Mouse (Mus musculus) hindbrain, embryonic 10.5 days (tissue): ENCODE measurements around the gene Erp27. TPM values are rescaled to one million over a fixed set of nuclear protein-coding genes. Genes with fewer than 3 reads are reported as not detected.
"Not testable (repeated sequence)": the region's sequence is repeated elsewhere in the genome, so short reads cannot be mapped to it uniquely, and the experiment has no call there.

Experiments used
- DNase-seq: peaks from one replicate; pipeline ENCODE4 v3.0.0-alpha.2; 2017; ENCODE audit warnings: low spot score
- H3K27ac ChIP-seq: fragments of 300-500 bp; sonication (generic); 2 replicates; pipeline ENCODE4 v1.5.1; 2016; ENCODE audit warnings: mild to moderate bottlenecking, moderate library complexity
- H3K27me3 ChIP-seq: fragments of 300-500 bp; sonication (generic); 2 replicates; pipeline ENCODE4 v1.6.1; 2016; ENCODE audit warnings: mild to moderate bottlenecking; ENCODE audit not compliant: poor library complexity, insufficient read depth, severe bottlenecking
- H3K36me3 ChIP-seq: fragments of 300-500 bp; sonication (generic); 2 replicates; pipeline ENCODE4 v1.6.1; 2016; ENCODE audit warnings: mild to moderate bottlenecking, moderate library complexity
- H3K4me1 ChIP-seq: fragments of 300-500 bp; sonication (generic); replicated peaks from 2 replicates; pipeline ENCODE4 v1.6.1; 2016; ENCODE audit warnings: mild to moderate bottlenecking
- H3K4me3 ChIP-seq: fragments of 300-500 bp; sonication (generic); 2 replicates; pipeline ENCODE4 v1.5.1; 2016; ENCODE audit warnings: mild to moderate bottlenecking, moderate library complexity
- H3K9me3 ChIP-seq: fragments of 300-500 bp; sonication (generic); 2 replicates; pipeline ENCODE4 v1.6.1; 2016; ENCODE audit warnings: mild to moderate bottlenecking, moderate library complexity
- WGBS: fragments of 180-500 bp; shearing (Covaris S2); methylation state at CpG from one replicate; pipeline ENCODE4 v1.1.7; 2016; 5-methylcytosine and 5-hydroxymethylcytosine counted together
- polyA plus RNA-seq: library from polyadenylated mRNA; unstranded; fragments of >200 nt; fragmentation: Nextera tagmentation; extraction: Ambion mirVana; gene quantifications from 2 replicates; pipeline ENCODE4 v1.2.1, GENCODE M21; 2016

The Erp27 gene
- polyA plus RNA-seq: 0.24 TPM in 1 of 2 replicates, not detected in the other

- Histone ChIP-seq H3K4me3 (no peak within 1 kb of the TSS), H3K27me3 (no peaks in the 10 kb centered on the region), H3K36me3 (no peaks in the 10 kb centered on the region), H3K27ac (no peak within 1 kb of the TSS), H3K4me1 (peaks cover 3% of the 10 kb centered on the region; the same call in 1 of the 2 replicates), H3K9me3 (no peaks in the 10 kb centered on the region)
- 84% methylated on average over 5 of the region's 5 CpGs for WGBS
- no peak for DNase-seq
Observed at GRCm38 (mm10) chr6:136922080-136922479, at the start of gene Erp27. Gene Erp27, minus strand, starts transcription at chr6:136922180.

- H3K36me3 ChIP-seq, H3K4me3 ChIP-seq, H3K27me3 ChIP-seq, H3K27ac ChIP-seq, H3K9me3 ChIP-seq, DNase-seq, H3K4me1 ChIP-seq: not testable (repeated sequence)
- WGBS: 59% methylated on average over 4 of the region's 4 CpGs
Observed at GRCm38 (mm10) chr6:136968877-136969276, 46.9 kb upstream of the Erp27 start.

- 66% methylated on average over 4 of the region's 4 CpGs for WGBS
- DNase-seq: no peak
Observed at GRCm38 (mm10) chr6:136967466-136967865, 45.5 kb upstream of the Erp27 start.

GRCm38 (mm10) chr6:136965912-136966311 lies 43.9 kb upstream of the Erp27 start:
- Histone ChIP-seq H3K4me3 (no peak overlapping the region), H3K4me1 (no peaks in the 10 kb centered on the region), H3K27me3 (no peaks in the 10 kb centered on the region), H3K27ac (no peak overlapping the region), H3K9me3 (no peaks in the 10 kb centered on the region), H3K36me3 (no peaks in the 10 kb centered on the region)
- DNase-seq: no peak
- WGBS: 83% methylated on average over 10 of the region's 10 CpGs

More at GRCm38 (mm10) chr6:136967466-136967865, 45.5 kb upstream of the Erp27 start:
- H3K4me3 ChIP-seq: no peak overlapping the region
- no peaks in the 10 kb centered on the region for H3K36me3 ChIP-seq
- no peaks in the 10 kb centered on the region for H3K9me3 ChIP-seq
- H3K27me3 ChIP-seq: no peaks in the 10 kb centered on the region
- no peaks in the 10 kb centered on the region for H3K4me1 ChIP-seq
- no peak overlapping the region for H3K27ac ChIP-seq

GRCm38 (mm10) chr6:136964609-136965510 lies 42.9 kb upstream of the Erp27 start:
- WGBS: 76% methylated on average over 13 of the region's 13 CpGs
- H3K27ac ChIP-seq: no peak overlapping the region
- H3K4me3 ChIP-seq: no peak overlapping the region
- no peaks in the 10 kb centered on the region for H3K9me3 ChIP-seq
- DNase-seq: no peak
- no peaks in the 10 kb centered on the region for H3K36me3 ChIP-seq
- H3K4me1 ChIP-seq: no peaks in the 10 kb centered on the region
- H3K27me3 ChIP-seq: no peaks in the 10 kb centered on the region

- DNase-seq: no peak
- Histone ChIP-seq H3K27ac (no peak overlapping the region), H3K4me1 (no peaks in the 10 kb centered on the region), H3K27me3 (no peaks in the 10 kb centered on the region), H3K9me3 (no peaks in the 10 kb centered on the region), H3K36me3 (no peaks in the 10 kb centered on the region), H3K4me3 (no peak overlapping the region)
- WGBS: 80% methylated on average over 11 of the region's 11 CpGs
Observed at GRCm38 (mm10) chr6:136962957-136963356, 41.0 kb upstream of the Erp27 start.

GRCm38 (mm10) chr6:136959131-136959530 lies 37.2 kb upstream of the Erp27 start:
- Histone ChIP-seq H3K27me3 (no peaks in the 10 kb centered on the region), H3K4me1 (no peaks in the 10 kb centered on the region), H3K36me3 (no peaks in the 10 kb centered on the region), H3K27ac (no peak overlapping the region; the same call in 1 of the 2 replicates), H3K4me3 (no peak overlapping the region), H3K9me3 (no peaks in the 10 kb centered on the region)
- no peak for DNase-seq
- WGBS: 69% methylated on average over 11 of the region's 11 CpGs

GRCm38 (mm10) chr6:136957062-136957461 lies 35.1 kb upstream of the Erp27 start:
- Histone ChIP-seq H3K27ac (no peak overlapping the region), H3K36me3 (no peaks in the 10 kb centered on the region), H3K4me3 (no peak overlapping the region), H3K27me3 (no peaks in the 10 kb centered on the region; the same call in 1 of the 2 replicates), H3K9me3 (no peaks in the 10 kb centered on the region), H3K4me1 (no peaks in the 10 kb centered on the region)
- no peak for DNase-seq
- 71% methylated on average over 7 of the region's 7 CpGs for WGBS

GRCm38 (mm10) chr6:136955240-136955639 lies 33.3 kb upstream of the Erp27 start:
- H3K9me3 ChIP-seq: no peaks in the 10 kb centered on the region
- H3K27me3 ChIP-seq: no peaks in the 10 kb centered on the region; the same call in 1 of the 2 replicates
- H3K36me3 ChIP-seq: no peaks in the 10 kb centered on the region
- no peaks in the 10 kb centered on the region for H3K4me1 ChIP-seq
- DNase-seq: no peak
- no peak overlapping the region for H3K27ac ChIP-seq
- no peak overlapping the region for H3K4me3 ChIP-seq
- 95% methylated on average over 3 of the region's 3 CpGs for WGBS

GRCm38 (mm10) chr6:136954715-136955114 lies 32.7 kb upstream of the Erp27 start:
- Histone ChIP-seq H3K36me3 (no peaks in the 10 kb centered on the region), H3K4me1 (no peaks in the 10 kb centered on the region), H3K27me3 (no peaks in the 10 kb centered on the region; the same call in 1 of the 2 replicates), H3K9me3 (no peaks in the 10 kb centered on the region), H3K4me3 (no peak overlapping the region), H3K27ac (no peak overlapping the region)
- WGBS: 87% methylated on average over 8 of the region's 8 CpGs
- no peak for DNase-seq

- Histone ChIP-seq H3K27ac (no peak overlapping the region), H3K4me1 (no peaks in the 10 kb centered on the region), H3K36me3 (no peaks in the 10 kb centered on the region), H3K4me3 (no peak overlapping the region), H3K9me3 (no peaks in the 10 kb centered on the region), H3K27me3 (no peaks in the 10 kb centered on the region; the same call in 1 of the 2 replicates)
- 91% methylated on average over 6 of the region's 6 CpGs for WGBS
- DNase-seq: no peak
Observed at GRCm38 (mm10) chr6:136954192-136954591, 32.2 kb upstream of the Erp27 start.

- 94% methylated on average over 9 of the region's 9 CpGs for WGBS
- no peaks in the 10 kb centered on the region for H3K36me3 ChIP-seq
- H3K9me3 ChIP-seq: no peaks in the 10 kb centered on the region
- H3K4me3 ChIP-seq: no peak overlapping the region
- H3K4me1 ChIP-seq: no peaks in the 10 kb centered on the region
- no peak for DNase-seq
- H3K27me3 ChIP-seq: no peaks in the 10 kb centered on the region; the same call in 1 of the 2 replicates
- no peak overlapping the region for H3K27ac ChIP-seq
Observed at GRCm38 (mm10) chr6:136952930-136953329, 30.9 kb upstream of the Erp27 start.

- no peaks in the 10 kb centered on the region for H3K9me3 ChIP-seq
Observed at GRCm38 (mm10) chr6:136950171-136950570, 28.2 kb upstream of the Erp27 start.

More at GRCm38 (mm10) chr6:136950171-136950570, 28.2 kb upstream of the Erp27 start:
- H3K27me3 ChIP-seq: no peaks in the 10 kb centered on the region; the same call in 1 of the 2 replicates
- 88% methylated on average over 2 of the region's 2 CpGs for WGBS
- no peak overlapping the region for H3K4me3 ChIP-seq
- no peak overlapping the region for H3K27ac ChIP-seq
- no peaks in the 10 kb centered on the region for H3K36me3 ChIP-seq
- DNase-seq: no peak
- peaks cover 10% of the 10 kb centered on the region for H3K4me1 ChIP-seq
